In genomic region chr9:21204528-21205272, GRCm38 (mm10) we compare ENCODE assay signal across 8 mouse cellular contexts. TPM values are rescaled to one million over a fixed set of nuclear protein-coding genes. Genes with fewer than 3 reads are reported as not detected.
DNase-seq lines count a peak whose midpoint lies in the region; ATAC-seq and TF ChIP-seq lines count a peak whose summit lies in the region.

No protein-coding gene starts in this region.

- peaks cover 53% of the 10 kb centered on the region for H3K36me3 ChIP-seq in heart, embryonic 12.5 days
- no peaks in the 10 kb centered on the region for H3K36me3 ChIP-seq in intestine, embryonic 15.5 days
- H3K36me3 ChIP-seq in limb, embryonic 14.5 days (ENCODE audit: control insufficient read depth, insufficient read depth, low read length), result no peaks in the 10 kb centered on the region

- ATAC-seq in heart, embryonic 12.5 days (ENCODE audit: insufficient number of reproducible peaks, low FRiP score), result peak; percentile 72
- peak; percentile 78 for ATAC-seq in intestine, embryonic 15.5 days
- ATAC-seq in limb, embryonic 14.5 days (ENCODE audit: low FRiP score, low read depth), result peak; percentile 66
- no peak for ATAC-seq in cerebellum, adult (ENCODE audit: insufficient number of reproducible peaks, low FRiP score, low TSS enrichment)

- peak overlapping the region; percentile 37 for H3K9ac ChIP-seq in heart, embryonic 12.5 days
- H3K9ac ChIP-seq in intestine, embryonic 15.5 days, result peak overlapping the region; percentile 17; the same call in 1 of the 2 replicates
- peak overlapping the region; percentile 17; the same call in 1 of the 2 replicates for H3K9ac ChIP-seq in limb, embryonic 14.5 days (ENCODE audit: low read depth, low read length, severe bottlenecking)

- no peak for DNase-seq in heart, adult 9 months (ENCODE audit: low spot score in 2 of 2)
- peak; percentile 56 for DNase-seq in embryo, embryonic 10.5 days (ENCODE audit: low spot score)
- no peak for DNase-seq in limb, embryonic 14.5 days (ENCODE audit: low spot score)
- no peak for DNase-seq in urinary bladder, postnatal 4 days (ENCODE audit: low spot score in 2 of 2)

- peak overlapping the region; percentile 62 for H3K4me2 ChIP-seq in heart, embryonic 12.5 days
- H3K4me2 ChIP-seq in intestine, embryonic 15.5 days (replicated peaks), result peak overlapping the region; percentile 81
- peak overlapping the region; percentile 56 for H3K4me2 ChIP-seq in limb, embryonic 14.5 days (replicated peaks; ENCODE audit: low read depth, low read length, severe bottlenecking)

- TF ChIP-seq CTCF in olfactory bulb, adult 2 months (IDR thresholded peaks at IDR 0.05; ENCODE audit: insufficient read depth, low read depth, low read length), result no peak

- no peaks in the 10 kb centered on the region for H3K9me3 ChIP-seq in heart, embryonic 12.5 days (replicated peaks)
- H3K9me3 ChIP-seq in intestine, embryonic 15.5 days, result no peaks in the 10 kb centered on the region
- H3K9me3 ChIP-seq in limb, embryonic 14.5 days (ENCODE audit: control insufficient read depth, low read length), result no peaks in the 10 kb centered on the region

- H3K4me3 ChIP-seq in heart, embryonic 12.5 days, result peak overlapping the region; percentile 32
- peak overlapping the region; percentile 38 for H3K4me3 ChIP-seq in intestine, embryonic 15.5 days (replicated peaks)
- peak overlapping the region; percentile 40 for H3K4me3 ChIP-seq in limb, embryonic 14.5 days (replicated peaks; ENCODE audit: low read length)
- peak overlapping the region; percentile 4; the same call in 1 of the 2 replicates for H3K4me3 ChIP-seq in olfactory bulb, adult 2 months (ENCODE audit: insufficient read depth, low read depth, low read length)

- no peak overlapping the region for H3K27ac ChIP-seq in heart, embryonic 12.5 days (ENCODE audit: poor library complexity, severe bottlenecking)
- H3K27ac ChIP-seq in intestine, embryonic 15.5 days, result no peak overlapping the region
- H3K27ac ChIP-seq in limb, embryonic 14.5 days (replicated peaks; ENCODE audit: low read depth, low read length), result no peak overlapping the region
- no peak overlapping the region for H3K27ac ChIP-seq in olfactory bulb, adult 2 months (ENCODE audit: insufficient read depth, low read depth, low read length)

- no peak for TF ChIP-seq POLR2A in limb, embryonic 14.5 days (IDR thresholded peaks at IDR 0.05; ENCODE audit: borderline replicate concordance, extremely low read depth, insufficient read depth, insufficient read length)
- no peak for TF ChIP-seq POLR2A in olfactory bulb, adult 2 months (IDR thresholded peaks at IDR 0.05; ENCODE audit: insufficient read depth, low read depth, low read length)

- 10% methylated on average over 23 of the region's 23 CpGs for WGBS in heart, embryonic 12.5 days
- WGBS in intestine, embryonic 15.5 days, result 5% methylated on average over 23 of the region's 23 CpGs
- 3% methylated on average over 23 of the region's 23 CpGs for WGBS in limb, embryonic 14.5 days
- 17% methylated on average over 23 of the region's 23 CpGs for WGBS in olfactory bulb, adult 2 months

- peaks cover 9% of the 10 kb centered on the region; the same call in 1 of the 2 replicates for H3K4me1 ChIP-seq in heart, embryonic 12.5 days (replicated peaks)
- H3K4me1 ChIP-seq in intestine, embryonic 15.5 days (replicated peaks), result peaks cover 7% of the 10 kb centered on the region
- 0 out of 2 replicates have a peak, but pooled peaks cover 6% of the 10 kb centered on the region for H3K4me1 ChIP-seq in limb, embryonic 14.5 days (ENCODE audit: control insufficient read depth, insufficient read depth, low read length)
- peaks cover 9% of the 10 kb centered on the region for H3K4me1 ChIP-seq in olfactory bulb, adult 2 months (ENCODE audit: control insufficient read depth, insufficient read depth, low read length)

- H3K27me3 ChIP-seq in heart, embryonic 12.5 days (replicated peaks), result no peaks in the 10 kb centered on the region
- no peaks in the 10 kb centered on the region for H3K27me3 ChIP-seq in intestine, embryonic 15.5 days (replicated peaks)
- no peaks in the 10 kb centered on the region for H3K27me3 ChIP-seq in limb, embryonic 14.5 days (ENCODE audit: control insufficient read depth, insufficient read depth, low read length)

RNA-seq across cellular contexts. Expression of gene Keap1, which starts 34.5 kb away (rescaled TPM):
- 46.7 and 49.6 TPM in 2 replicates for polyA plus RNA-seq in heart, embryonic 12.5 days (2016; fragmentation: Nextera tagmentation; extraction: Ambion mirVana)
- 55.8 and 59.8 TPM in 2 replicates for polyA plus RNA-seq in intestine, embryonic 15.5 days (2015; fragmentation: Nextera tagmentation; extraction: Ambion mirVana)
- polyA plus RNA-seq in limb, embryonic 14.5 days (2012; rRNA removed), result 52.8 and 73.8 TPM in 2 replicates
- polyA plus RNA-seq in limb, embryonic 14.5 days (2014; fragmentation: Nextera tagmentation; extraction: Ambion mirVana), result 50.4 and 52.3 TPM in 2 replicates
- polyA plus RNA-seq in olfactory bulb, adult 2 months (2012; ENCODE audit: insufficient read depth, insufficient read length, low replicate concordance, missing spikeins), result not detected in 2 replicates

RNA-seq across cellular contexts. Expression of gene Pde4a, which starts 39.2 kb away (rescaled TPM):
- 10.1 and 10.2 TPM in 2 replicates for polyA plus RNA-seq in heart, embryonic 12.5 days (2016; fragmentation: Nextera tagmentation; extraction: Ambion mirVana)
- polyA plus RNA-seq in intestine, embryonic 15.5 days (2015; fragmentation: Nextera tagmentation; extraction: Ambion mirVana), result 6.0 and 6.8 TPM in 2 replicates
- polyA plus RNA-seq in limb, embryonic 14.5 days (2012; rRNA removed), result 5.7 and 7.1 TPM in 2 replicates
- polyA plus RNA-seq in limb, embryonic 14.5 days (2014; fragmentation: Nextera tagmentation; extraction: Ambion mirVana), result 4.4 and 5.7 TPM in 2 replicates
- not detected in 2 replicates for polyA plus RNA-seq in olfactory bulb, adult 2 months (2012; ENCODE audit: insufficient read depth, insufficient read length, low replicate concordance, missing spikeins)

RNA-seq across cellular contexts. Expression of gene S1pr5, which starts 43.5 kb away (rescaled TPM):
- 0.10 and 0.19 TPM in 2 replicates for polyA plus RNA-seq in heart, embryonic 12.5 days (2016; fragmentation: Nextera tagmentation; extraction: Ambion mirVana)
- polyA plus RNA-seq in intestine, embryonic 15.5 days (2015; fragmentation: Nextera tagmentation; extraction: Ambion mirVana), result not detected in 2 replicates
- 1.6 TPM in 2 replicates for polyA plus RNA-seq in limb, embryonic 14.5 days (2012; rRNA removed)
- polyA plus RNA-seq in limb, embryonic 14.5 days (2014; fragmentation: Nextera tagmentation; extraction: Ambion mirVana), result 1.1 and 2.5 TPM in 2 replicates
- not detected in 2 replicates for polyA plus RNA-seq in olfactory bulb, adult 2 months (2012; ENCODE audit: insufficient read depth, insufficient read length, low replicate concordance, missing spikeins)

RNA-seq across cellular contexts. Expression of gene Cdc37, which starts 54.9 kb away (rescaled TPM):
- 232 and 241 TPM in 2 replicates for polyA plus RNA-seq in heart, embryonic 12.5 days (2016; fragmentation: Nextera tagmentation; extraction: Ambion mirVana)
- polyA plus RNA-seq in intestine, embryonic 15.5 days (2015; fragmentation: Nextera tagmentation; extraction: Ambion mirVana), result 276 and 280 TPM in 2 replicates
- polyA plus RNA-seq in limb, embryonic 14.5 days (2012; rRNA removed), result 145 and 257 TPM in 2 replicates
- 292 and 299 TPM in 2 replicates for polyA plus RNA-seq in limb, embryonic 14.5 days (2014; fragmentation: Nextera tagmentation; extraction: Ambion mirVana)
- 282 TPM in 1 of 2 replicates, not detected in the other for polyA plus RNA-seq in olfactory bulb, adult 2 months (2012; ENCODE audit: insufficient read depth, insufficient read length, low replicate concordance, missing spikeins)
